23 mouse cellular contexts compared by ENCODE assay signal in the genomic region with DNA sequence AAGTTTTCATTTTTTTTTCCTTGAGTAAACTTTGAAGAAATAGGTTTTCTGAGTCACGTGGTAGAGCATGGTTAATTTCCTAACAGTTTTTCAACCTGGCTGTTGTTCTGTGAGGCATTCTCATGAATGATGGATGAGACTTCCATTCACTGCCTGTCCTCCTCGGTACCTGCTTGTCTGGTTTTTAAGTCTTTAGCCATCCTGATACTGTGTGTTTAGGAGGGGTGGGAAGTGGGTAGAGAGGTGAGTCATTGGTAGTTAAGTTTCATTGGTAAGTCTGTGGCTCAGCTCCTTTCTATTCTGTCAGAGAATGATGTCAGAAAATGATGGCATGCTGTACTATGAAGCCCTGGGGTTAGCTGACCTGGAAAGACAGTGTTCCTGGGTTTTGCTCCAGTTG.
DNase-seq lines count a peak whose midpoint lies in the region; ATAC-seq and TF ChIP-seq lines count a peak whose summit lies in the region.
"Had no signal": no experiment of that assay in that cellular context is flagged by ENCODE, and none has a peak within 500 bp of the region (broad histone marks: within the 10 kb centered on the region; RNA-seq: fewer than 3 reads in every experiment).

No protein-coding gene starts in this region.

- 0 out of 2 replicates have a peak, but pooled peaks have one; percentile 47 for ATAC-seq in stomach, embryonic 15.5 days (ENCODE audit: insufficient read depth, low FRiP score, low read depth)
- ATAC-seq in stomach, postnatal 0 days (ENCODE audit: low FRiP score, low TSS enrichment) = peak; percentile 42; the same call in 1 of the 2 replicates
- ATAC-seq in megakaryocyte progenitor cell, adult 5-6 weeks (replicated peaks; ENCODE audit: poor library complexity) = no peak
- no peak for ATAC-seq in erythroblast, adult 5-6 weeks (replicated peaks; ENCODE audit: low FRiP score, poor library complexity, severe bottlenecking)
- ATAC-seq: forebrain, embryonic 13.5 days; forebrain, embryonic 15.5 days; forebrain, postnatal 0 days had no signal

- 0 out of 2 replicates have a peak, but pooled peaks cover 5% of the 10 kb centered on the region for H3K4me1 ChIP-seq in stomach, embryonic 15.5 days
- no peaks in the 10 kb centered on the region for H3K4me1 ChIP-seq in stomach, postnatal 0 days (replicated peaks; ENCODE audit: control insufficient read depth, insufficient read depth)

- H3K9ac ChIP-seq in stomach, embryonic 15.5 days = no peak overlapping the region
- H3K9ac ChIP-seq in stomach, postnatal 0 days (ENCODE audit: low read length) = no peak overlapping the region
- H3K9ac ChIP-seq: embryonic facial prominence, embryonic 12.5 days; embryonic facial prominence, embryonic 15.5 days; forebrain, embryonic 13.5 days; forebrain, embryonic 15.5 days; forebrain, postnatal 0 days had no signal

- H3K4me2 ChIP-seq in stomach, embryonic 15.5 days = no peak overlapping the region
- H3K4me2 ChIP-seq in stomach, postnatal 0 days (replicated peaks; ENCODE audit: low read depth) = no peak overlapping the region
- H3K4me2 ChIP-seq: embryonic facial prominence, embryonic 12.5 days; embryonic facial prominence, embryonic 15.5 days; forebrain, embryonic 13.5 days; forebrain, embryonic 15.5 days had no signal

- no peak for TF ChIP-seq CTCF in C2C12 (IDR thresholded peaks at IDR 0.05; ENCODE audit: control insufficient read depth, insufficient read depth, insufficient read length)
- TF ChIP-seq CTCF in stomach, postnatal 0 days (IDR thresholded peaks at IDR 0.05; ENCODE audit: low read depth) = no peak

- no peaks in the 10 kb centered on the region for H3K79me2 ChIP-seq in C2C12 (ENCODE audit: control insufficient read depth, insufficient read depth)

- H3K27ac ChIP-seq in stomach, embryonic 15.5 days = no peak overlapping the region
- no peak overlapping the region for H3K27ac ChIP-seq in stomach, postnatal 0 days (replicated peaks)
- H3K27ac ChIP-seq: embryonic facial prominence, embryonic 12.5 days; embryonic facial prominence, embryonic 15.5 days; forebrain, embryonic 13.5 days; forebrain, embryonic 15.5 days had no signal

- no peaks in the 10 kb centered on the region for H3K79me3 ChIP-seq in C2C12 (ENCODE audit: low read depth)

- H3K36me3 ChIP-seq in C2C12 (ENCODE audit: control insufficient read depth, insufficient read depth) = no peaks in the 10 kb centered on the region
- H3K36me3 ChIP-seq in stomach, embryonic 15.5 days = no peaks in the 10 kb centered on the region
- H3K36me3 ChIP-seq in stomach, postnatal 0 days (ENCODE audit: control insufficient read depth, insufficient read depth, low read length) = no peaks in the 10 kb centered on the region
- H3K36me3 ChIP-seq: embryonic facial prominence, embryonic 12.5 days; embryonic facial prominence, embryonic 15.5 days; forebrain, embryonic 15.5 days had no signal

- WGBS in stomach, embryonic 15.5 days = 57% methylated on average over 2 of the region's 2 CpGs
- 48% methylated on average over 2 of the region's 2 CpGs for WGBS in stomach, postnatal 0 days

- H3ac ChIP-seq in C2C12 (ENCODE audit: control insufficient read depth, insufficient read length, low read depth) = no peak overlapping the region

- DNase-seq in heart, adult 11 months = peak; percentile 40
- DNase-seq in heart, adult 18-20 months = no peak
- DNase-seq in stomach, postnatal 0 days (ENCODE audit: low spot score) = no peak
- DNase-seq in adrenal gland, adult 2 months = no peak
- DNase-seq: adrenal gland, adult 8-10 months; adrenal gland, postnatal 14 days; adrenal gland, postnatal 36 days; B cell, adult 2 months; cerebellum, adult 18-20 months; cerebellum, adult 8-10 months; cerebellum, adult 9-11 months; cerebellum, postnatal 14 days; cerebellum, postnatal 36 days; embryo, embryonic 11 days; forebrain, postnatal 0 days had no signal

- no peaks in the 10 kb centered on the region for H3K9me3 ChIP-seq in stomach, embryonic 15.5 days
- no peaks in the 10 kb centered on the region for H3K9me3 ChIP-seq in stomach, postnatal 0 days (ENCODE audit: control insufficient read depth, low read length)
- H3K9me3 ChIP-seq: embryonic facial prominence, embryonic 12.5 days; embryonic facial prominence, embryonic 15.5 days; forebrain, embryonic 13.5 days; forebrain, embryonic 15.5 days had no signal

- no peak for TF ChIP-seq EP300 in stomach, postnatal 0 days (optimal IDR thresholded peaks at IDR 0.05)

- H3K4me3 ChIP-seq in C2C12 (ENCODE audit: insufficient read depth, poor library complexity, severe bottlenecking) = no peak overlapping the region
- H3K4me3 ChIP-seq in stomach, embryonic 15.5 days (replicated peaks) = no peak overlapping the region
- no peak overlapping the region for H3K4me3 ChIP-seq in stomach, postnatal 0 days (ENCODE audit: low read depth, low read length)
- H3K4me3 ChIP-seq: embryonic facial prominence, embryonic 12.5 days; embryonic facial prominence, embryonic 15.5 days; forebrain, embryonic 13.5 days; forebrain, embryonic 15.5 days had no signal

- no peaks in the 10 kb centered on the region for H3K27me3 ChIP-seq in C2C12 (ENCODE audit: control insufficient read depth, insufficient read depth, insufficient read length)
- no peaks in the 10 kb centered on the region for H3K27me3 ChIP-seq in stomach, embryonic 15.5 days (replicated peaks)
- H3K27me3 ChIP-seq in stomach, postnatal 0 days (ENCODE audit: control insufficient read depth, insufficient read depth, low read length) = no peaks in the 10 kb centered on the region
- H3K27me3 ChIP-seq: embryonic facial prominence, embryonic 12.5 days; embryonic facial prominence, embryonic 15.5 days; forebrain, embryonic 13.5 days; forebrain, embryonic 15.5 days had no signal

TF ChIP-seq in C2C12, 6 proteins besides CTCF, POLR2A, EP300 and RAD21:
- TF ChIP-seq USF1 (IDR thresholded peaks at IDR 0.05; ENCODE audit: low read depth) = peak; percentile 47
- no peak for TF ChIP-seq MAX (IDR thresholded peaks at IDR 0.05)
- TF ChIP-seq CEBPB (IDR thresholded peaks at IDR 0.05; ENCODE audit: low read depth) = no peak
- no peak for TF ChIP-seq MYOD1 (IDR thresholded peaks at IDR 0.05; ENCODE audit: control insufficient read depth, insufficient read length, low read depth)
- no peak for TF ChIP-seq FOSL1 (IDR thresholded peaks at IDR 0.05; ENCODE audit: insufficient read depth, low read length, poor library complexity, severe bottlenecking)
TF ChIP-seq in C2C12: peak in this region for 1.

Comparison
In these comparisons a context has a peak if more than half of its experiments do, and no peak if none do; other contexts are left out.
1. ATAC-seq: peak in stomach, embryonic 15.5 days (single experiment) and stomach, postnatal 0 days (single experiment); none in megakaryocyte progenitor cell, adult 5-6 weeks (single experiment) and erythroblast, adult 5-6 weeks (single experiment).